Mouse (Mus musculus): ENCODE results near the gene Epb41l4b. TPM values are rescaled to one million over a fixed set of nuclear protein-coding genes. Genes with fewer than 3 reads are reported as not detected.

The Epb41l4b gene
- total RNA-seq, 2 experiments from 2014 or later, result 6.3 to 8.4 TPM

DNA sequence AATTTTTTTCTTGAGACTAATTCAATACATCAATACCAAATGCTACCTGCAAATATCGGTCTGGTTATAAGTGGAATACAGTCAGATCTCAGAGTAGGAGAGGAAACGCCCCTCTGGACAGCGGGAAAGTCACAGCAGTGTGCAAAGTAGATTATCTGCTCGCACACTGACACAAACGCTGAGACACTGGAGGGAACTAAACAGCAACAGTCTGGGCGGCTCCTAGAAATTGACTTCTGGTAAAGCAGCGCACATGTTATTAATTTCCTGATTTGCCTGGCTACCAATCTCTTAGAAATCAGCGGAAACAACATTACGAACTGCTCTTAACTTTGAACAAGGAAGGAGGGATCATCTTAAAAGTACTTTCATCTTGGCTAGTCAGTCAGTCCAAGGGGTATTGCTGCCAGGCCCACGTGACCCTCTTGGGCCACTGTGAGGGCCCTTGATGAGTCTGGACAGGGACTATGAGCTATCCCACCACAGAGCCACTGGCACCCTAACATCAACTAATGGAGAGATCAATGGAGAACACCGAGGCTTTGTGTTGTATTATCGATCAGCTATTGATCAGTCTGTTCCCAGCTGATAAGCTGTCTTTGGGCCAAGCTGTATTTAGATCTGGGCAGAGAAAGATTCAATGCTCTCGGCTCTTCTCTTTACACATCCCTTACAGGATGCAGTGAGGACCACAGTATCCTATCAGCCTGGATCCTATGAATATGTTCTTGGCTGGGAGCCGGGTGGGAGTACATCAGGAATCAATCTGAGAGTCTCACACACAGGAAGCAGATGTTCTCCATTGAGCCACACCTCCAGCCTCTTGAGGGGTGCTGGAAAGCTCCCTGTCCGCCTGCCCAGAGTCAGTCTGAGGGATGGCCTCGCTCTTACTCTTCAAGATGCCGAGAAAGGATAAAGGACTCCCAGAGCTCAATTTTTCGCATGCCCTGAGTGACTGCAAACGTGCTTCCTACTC, 28.3 kb downstream of the Epb41l4b start:
- intact Hi-C loops (cut with DNase I), result no loop called here
- DNase-seq, result no peak

DNA sequence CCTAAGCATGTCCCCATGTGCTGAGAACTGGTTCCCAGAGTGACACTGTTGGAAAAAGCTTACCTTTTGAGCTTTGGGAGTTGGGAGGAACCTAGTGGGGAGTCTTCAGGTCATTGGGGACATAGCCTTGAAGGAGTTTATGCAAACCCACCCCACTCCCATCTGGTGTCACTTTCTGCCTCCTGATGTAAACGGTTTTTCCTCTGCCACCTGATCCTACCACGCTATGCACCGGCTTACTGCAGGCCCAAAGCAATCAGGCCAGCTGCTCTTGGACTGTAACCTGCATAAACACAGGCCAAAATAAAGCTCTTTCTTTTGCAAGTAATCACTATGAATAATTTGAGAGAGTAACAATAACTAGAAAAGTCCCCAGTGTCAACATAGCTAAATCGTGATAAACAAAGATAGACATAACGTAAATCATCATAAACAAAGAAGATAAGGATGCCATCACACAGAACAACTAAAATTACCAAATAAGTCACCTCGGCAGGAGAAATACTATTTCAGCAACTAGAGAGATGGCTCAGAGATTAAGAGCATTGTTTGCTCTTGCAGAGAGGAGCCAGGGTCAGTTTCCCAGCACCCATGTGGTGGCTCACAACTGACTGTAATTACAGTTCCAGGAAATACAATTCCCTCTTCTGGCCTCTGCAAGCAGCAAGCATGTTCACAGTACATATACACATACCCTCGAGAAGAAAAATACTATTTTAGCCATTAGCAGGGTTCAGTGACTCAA, 29.6 kb downstream of the Epb41l4b start:
- intact Hi-C loops (cut with DNase I), result no loop called here
- DNase-seq, result no peak

DNA sequence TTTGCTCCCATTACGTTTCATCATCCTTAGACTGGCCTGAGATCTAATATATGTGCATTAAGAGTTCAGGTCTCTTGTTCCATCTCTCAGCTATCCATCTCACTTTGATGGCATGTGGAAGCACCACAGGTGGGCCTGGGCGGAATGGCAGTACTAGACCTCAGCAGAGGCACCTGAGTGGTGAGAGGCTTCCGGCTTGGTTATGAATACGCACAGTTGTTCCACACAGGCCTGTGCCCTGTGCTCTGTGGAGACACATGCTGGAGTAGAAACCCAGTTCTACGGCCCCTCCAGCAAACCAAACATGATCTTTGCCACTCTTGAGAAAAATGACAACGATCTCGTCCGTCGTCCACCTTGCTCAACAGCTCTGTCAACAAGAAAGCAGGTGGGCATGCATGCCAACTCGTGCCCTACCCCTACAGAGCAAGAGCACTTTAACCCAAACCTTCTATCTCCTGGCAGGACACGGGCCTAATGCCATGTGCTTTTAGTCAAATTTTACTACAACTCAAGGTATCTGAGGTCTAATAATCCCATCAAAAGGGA, 31.2 kb downstream of the Epb41l4b start:
- intact Hi-C loops (cut with DNase I), result no loop called here
- no peak for DNase-seq

DNA sequence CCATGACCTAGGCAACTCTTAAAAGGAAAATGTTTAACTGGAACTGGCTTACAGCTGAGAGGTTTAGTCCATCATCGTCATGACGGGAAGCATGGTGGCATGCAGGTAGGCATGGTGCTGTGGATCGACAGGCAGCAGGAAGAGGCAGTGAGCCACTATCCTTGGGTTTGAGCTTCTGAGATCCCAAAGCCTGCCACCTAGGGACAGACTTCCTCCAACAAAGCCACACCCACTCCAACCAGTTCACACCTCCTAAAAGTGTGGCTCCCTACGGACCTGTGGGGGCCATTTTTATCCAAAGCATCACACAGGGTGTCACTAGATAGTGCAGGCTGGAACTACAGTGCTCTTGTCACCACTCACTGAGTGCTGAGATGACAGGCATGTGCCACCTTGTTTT, 31.8 kb downstream of the Epb41l4b start:
- intact Hi-C loops (cut with DNase I), result no loop called here
- DNase-seq, result no peak

DNA sequence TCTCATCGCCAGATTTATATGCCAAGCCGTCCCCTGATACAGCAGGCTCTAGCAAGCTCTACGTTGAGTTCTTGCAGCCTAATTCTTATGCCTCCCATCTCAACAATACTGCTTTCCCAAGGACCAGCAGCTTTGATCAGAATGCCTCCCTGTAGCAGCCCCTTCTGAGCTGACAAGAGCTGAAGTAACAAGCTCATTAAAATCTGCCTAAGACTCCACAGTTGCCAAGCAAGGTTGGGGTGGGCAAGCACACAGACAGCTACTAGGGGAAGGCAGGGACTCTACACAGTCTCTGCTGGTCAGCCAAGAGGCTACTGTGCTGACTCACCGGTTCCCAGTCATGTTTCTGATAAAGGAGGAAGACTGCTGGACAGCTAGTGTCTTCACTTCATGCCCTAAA, 33.7 kb downstream of the Epb41l4b start:
- no peak for DNase-seq
- intact Hi-C loops (cut with DNase I), result no loop called here

DNA sequence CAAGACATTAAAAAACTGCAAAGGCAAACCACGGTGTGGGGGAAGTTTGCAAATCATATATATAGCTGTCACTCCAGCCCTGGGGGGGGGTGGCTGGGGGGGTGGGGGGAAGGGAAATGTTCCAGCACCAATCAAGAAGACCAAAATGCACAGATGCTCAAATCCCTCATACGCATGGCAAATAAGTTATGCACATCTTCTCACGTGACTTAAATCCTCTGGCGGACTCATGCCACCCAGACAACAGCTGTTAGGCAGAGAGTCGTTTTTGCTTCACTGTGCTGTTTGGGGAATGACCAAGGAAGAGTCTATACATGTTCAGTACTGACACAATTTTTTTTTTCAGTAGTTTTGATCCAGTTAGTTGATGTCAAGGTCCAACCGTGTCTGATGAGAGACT, 37.9 kb downstream of the Epb41l4b start:
- DNase-seq, result no peak
- intact Hi-C loops (cut with DNase I), result no loop called here

DNA sequence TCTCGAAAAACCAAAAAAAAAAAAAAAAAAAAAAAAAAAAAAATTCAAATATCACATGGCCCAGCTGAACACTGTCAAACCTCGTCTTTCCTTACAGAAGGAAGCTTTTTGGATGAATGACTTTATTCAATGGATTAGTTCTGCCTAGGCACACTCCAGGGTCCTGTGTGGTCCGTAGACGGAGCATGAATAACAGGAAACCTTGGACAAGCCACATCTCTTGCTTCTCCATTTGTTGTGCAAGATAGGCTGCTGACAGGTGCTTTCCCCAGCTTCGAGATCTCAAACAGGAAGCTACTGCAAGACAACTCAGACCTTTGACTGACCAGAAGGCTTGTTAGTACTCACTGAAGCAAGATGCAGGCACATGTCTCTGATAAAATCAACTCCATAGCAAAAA, 39.4 kb downstream of the Epb41l4b start:
- intact Hi-C loops (cut with DNase I), result no loop called here

DNA sequence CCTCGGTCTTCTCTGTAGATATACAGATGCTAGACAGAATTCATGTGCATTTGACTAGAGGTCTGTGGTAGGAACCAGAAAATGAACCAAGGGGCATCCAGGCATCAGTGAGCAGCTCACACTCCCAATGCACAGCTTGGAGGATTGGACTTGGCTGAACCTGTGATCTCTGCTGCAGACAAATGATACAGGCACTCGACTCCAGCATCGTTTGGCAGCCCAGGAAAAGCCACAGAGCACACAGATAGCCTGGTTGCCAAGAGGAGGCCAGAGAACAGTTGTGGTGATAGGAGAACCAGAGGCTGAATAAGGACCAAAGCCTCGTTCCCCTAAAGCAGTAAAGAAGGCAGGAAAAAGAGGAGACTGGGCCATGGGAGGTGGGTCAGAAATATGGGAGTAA, 42.1 kb downstream of the Epb41l4b start:
- intact Hi-C loops (cut with DNase I), result no loop called here
- no peak for DNase-seq

More for the DNA sequence above, 39.4 kb downstream of the Epb41l4b start:
- DNase-seq, result peak; percentile 41

DNA sequence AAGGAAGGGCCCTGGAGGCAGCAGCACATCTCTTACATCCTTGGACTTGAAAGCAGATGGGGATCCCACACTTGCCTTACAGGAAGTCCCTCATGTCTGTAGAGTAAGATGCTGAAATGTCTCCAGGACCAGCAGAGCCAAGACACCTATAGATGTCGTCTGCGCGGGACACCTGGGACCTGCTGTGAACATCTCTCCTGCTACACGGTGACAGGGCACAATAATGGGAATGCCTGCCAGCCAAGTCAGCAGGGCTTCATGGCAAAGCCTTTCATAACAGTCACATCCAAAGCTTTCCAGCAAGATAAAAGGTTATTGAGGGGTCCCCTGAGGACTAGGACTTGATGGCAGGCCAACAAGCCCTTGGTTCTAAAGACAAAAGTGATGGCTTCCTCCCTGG, 45.8 kb downstream of the Epb41l4b start:
- intact Hi-C loops (cut with DNase I), result no loop called here
- peak; percentile 56 for DNase-seq

DNA sequence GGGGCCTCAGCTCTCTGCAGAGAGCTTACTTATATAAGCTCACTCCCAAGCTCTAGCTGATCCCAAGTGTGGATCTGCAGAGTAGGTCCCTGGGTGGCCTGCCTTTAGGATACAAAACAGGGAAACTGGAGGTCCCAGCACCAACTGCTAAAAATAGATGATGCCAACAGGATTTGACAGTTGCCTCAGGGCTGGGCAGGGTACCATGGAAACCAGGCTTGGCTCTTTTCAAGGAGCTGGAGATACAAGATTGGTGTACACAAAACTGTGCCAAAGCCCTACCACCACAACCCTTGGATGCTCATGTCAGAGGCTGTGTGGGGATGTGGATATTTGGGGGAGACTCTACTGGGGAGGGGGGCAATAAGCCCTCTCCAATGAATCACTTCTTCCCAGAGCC, 47.7 kb downstream of the Epb41l4b start:
- intact Hi-C loops (cut with DNase I), result no loop called here

DNA sequence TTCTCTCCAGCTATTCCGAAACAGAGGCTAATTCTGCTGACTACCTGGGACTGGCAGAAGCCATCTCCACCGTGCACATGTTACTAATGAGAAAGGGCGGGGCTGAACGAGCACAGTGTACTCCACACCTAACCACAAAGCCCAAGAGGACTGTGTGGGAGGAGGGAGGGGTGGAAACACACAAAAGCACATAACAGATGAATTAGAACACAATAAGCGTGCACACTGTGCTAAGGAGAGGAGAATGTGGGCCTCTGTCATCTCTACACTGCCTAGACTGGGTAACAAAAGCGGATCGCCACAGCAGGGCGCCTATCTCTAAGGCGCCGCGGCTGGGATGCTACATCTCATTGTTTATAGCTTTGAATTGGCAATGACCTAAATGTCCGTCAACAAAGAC, 51.9 kb downstream of the Epb41l4b start:
- DNase-seq, result no peak
- intact Hi-C loops (cut with DNase I), result no loop called here

More for the DNA sequence above, 47.7 kb downstream of the Epb41l4b start:
- peak; percentile 83 for DNase-seq

DNA sequence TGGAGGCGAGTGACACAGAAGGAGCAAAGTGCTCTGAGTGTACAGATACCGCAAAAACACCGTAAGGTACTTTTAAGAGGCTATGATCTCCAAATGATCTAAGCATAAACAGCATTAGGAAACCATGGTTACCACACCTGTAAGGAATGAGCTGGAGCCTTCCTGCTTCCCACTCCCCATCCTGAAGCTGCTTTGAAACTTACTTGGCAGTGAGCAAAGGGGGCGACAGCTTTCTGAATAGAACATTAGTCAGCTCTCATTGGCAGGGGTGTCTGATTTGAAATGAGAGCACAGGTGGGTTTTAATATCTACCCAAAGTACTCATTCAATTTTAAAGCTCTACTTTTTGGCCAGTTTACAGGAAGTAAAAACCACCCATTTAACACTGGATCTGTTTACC, 54.9 kb downstream of the Epb41l4b start:
- no peak for DNase-seq
- intact Hi-C loops (cut with DNase I), result no loop called here

DNA sequence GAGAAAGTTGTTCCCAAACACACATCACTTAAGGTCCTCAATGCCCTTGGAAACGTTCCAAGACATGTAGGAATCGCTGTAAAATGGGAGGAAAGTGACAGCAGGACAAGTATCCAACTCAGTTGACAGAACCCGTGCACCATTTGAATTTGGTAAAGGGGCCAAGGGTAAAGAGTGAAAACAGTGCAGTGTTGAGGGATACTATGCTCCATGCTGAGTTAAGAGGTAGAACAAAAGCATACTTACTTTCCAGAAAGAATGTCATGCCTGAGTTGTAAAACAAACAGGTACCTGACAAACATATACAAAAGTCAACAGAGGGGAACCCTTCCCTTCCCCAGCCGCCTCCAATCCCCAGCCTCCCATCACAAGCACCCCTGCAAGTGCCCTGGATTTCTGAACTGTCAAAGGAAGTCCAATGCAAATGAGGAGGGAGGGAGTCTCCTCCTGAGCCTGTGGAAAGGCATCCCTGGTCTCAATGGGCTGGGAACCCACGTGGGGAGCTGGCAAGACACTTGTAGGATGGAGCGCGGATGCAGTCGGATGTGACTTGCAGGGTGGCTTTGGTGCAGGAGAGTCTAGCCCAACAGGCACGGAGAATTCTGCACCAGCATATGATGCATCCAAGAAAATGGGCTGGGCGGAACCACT, 57.4 kb downstream of the Epb41l4b start:
- DNase-seq, result no peak
- intact Hi-C loops (cut with DNase I), result no loop called here

DNA sequence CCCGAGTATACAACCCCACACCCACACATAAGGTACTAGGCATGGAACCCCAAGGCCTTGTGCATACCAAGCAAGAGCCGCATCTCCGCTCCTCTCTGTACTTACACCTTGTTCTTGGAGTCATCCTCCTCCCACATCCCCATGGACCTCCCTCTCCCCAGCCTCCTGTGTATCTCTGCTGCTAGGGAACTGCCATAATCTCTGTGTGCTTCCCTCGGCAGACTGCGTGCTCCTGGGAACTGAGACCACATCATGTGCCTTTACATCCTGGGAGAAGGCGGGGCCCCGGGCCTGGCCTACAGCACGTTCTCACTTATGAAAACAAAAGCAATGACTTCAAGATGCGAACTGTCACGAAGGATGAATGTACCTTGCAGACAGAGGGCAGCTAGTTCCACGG, 59.6 kb downstream of the Epb41l4b start:
- DNase-seq, result no peak
- intact Hi-C loops (cut with DNase I), result no loop called here

DNA sequence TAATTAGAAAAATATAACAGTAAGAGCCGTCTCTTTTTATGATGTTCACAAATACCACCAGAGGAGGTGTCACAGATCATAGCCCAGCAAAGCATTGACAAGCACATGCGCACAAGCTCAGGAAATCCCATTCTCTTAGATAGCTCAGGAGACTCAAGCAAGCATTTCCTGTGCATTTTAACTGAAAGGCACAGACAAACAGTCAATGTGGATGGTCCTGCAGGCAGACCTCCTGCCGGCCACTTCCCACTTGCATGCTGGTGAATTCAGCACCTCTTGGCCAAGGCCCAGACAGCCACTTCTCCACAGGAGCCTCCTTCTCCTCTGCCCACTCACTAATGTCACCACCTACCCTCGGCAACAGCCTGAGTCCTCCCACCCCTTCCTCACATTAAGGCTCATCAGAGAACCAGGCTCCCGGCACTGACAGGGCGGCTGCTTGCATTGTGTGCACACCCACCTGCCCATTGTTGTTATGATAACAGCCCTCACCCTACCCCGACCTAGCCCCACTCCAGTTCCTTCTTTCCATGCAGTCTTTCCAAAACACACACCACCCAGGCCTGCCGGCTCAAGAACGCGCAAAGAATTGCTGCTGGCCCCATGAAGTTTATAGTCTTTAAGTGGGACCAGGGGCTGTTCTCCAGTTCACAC, 60.3 kb downstream of the Epb41l4b start:
- no peak for DNase-seq
- intact Hi-C loops (cut with DNase I), result no loop called here

DNA sequence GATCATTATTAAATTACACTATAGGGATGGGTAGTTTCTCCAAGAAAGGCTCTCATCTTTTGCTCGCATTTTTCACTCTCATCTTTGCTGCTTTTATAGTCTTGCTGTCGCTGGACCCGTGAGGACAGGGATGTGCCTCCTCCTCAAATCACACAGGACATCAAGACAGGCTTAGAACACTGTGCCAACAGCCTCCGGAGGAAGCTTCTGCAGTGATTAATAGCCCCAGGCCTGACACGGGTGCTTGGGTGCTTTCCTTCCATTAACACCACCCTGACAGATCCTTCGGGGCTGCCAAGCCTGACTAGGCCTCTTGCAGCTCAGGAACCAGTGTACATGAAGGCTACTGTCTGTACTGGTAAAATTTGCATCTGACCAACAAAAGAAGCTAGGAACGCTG, 61.8 kb downstream of the Epb41l4b start:
- intact Hi-C loops (cut with DNase I), result no loop called here
- DNase-seq, result no peak

DNA sequence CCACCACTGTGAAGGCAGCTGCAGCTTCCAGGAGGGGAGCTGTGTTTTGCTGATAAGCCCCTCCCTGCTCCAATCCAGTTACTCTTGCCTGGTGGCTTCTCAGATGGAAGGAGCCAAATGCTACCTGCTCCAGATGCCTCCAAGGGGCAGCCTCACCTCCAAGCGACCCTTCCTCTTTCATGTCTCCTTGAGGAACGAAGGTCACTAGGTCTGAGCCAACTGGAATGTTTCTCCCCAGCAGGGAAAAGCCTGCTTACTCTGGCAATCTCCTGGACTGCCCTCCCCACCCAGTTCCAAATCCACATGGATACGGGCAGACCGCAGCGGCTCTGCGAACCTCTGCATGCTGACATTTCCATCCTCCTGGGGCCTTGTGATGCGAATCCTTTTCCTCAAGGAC, 69.4 kb downstream of the Epb41l4b start:
- intact Hi-C loops (cut with DNase I), result no loop called here
- DNase-seq, result no peak

DNA sequence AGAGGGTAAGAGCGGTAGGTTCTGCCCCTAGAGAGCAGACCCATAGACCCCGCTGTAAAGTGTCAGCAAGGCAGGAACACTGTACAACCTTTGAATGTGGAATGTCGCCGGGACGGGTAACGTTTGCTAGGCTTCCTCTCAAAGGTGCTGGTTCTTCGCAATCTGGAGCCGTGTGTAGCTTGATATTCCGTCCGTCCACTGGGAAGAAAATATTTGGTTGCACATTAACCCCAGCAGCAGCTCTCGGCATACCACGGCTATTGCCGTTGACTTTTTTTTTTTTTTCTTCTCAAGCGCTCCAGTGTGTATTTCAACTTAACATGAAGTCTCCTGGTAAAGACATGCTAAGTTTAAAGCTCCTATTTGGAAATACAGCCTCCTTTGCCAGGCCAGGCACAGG, 70.1 kb downstream of the Epb41l4b start:
- no peak for DNase-seq
- intact Hi-C loops (cut with DNase I), result no loop called here

DNA sequence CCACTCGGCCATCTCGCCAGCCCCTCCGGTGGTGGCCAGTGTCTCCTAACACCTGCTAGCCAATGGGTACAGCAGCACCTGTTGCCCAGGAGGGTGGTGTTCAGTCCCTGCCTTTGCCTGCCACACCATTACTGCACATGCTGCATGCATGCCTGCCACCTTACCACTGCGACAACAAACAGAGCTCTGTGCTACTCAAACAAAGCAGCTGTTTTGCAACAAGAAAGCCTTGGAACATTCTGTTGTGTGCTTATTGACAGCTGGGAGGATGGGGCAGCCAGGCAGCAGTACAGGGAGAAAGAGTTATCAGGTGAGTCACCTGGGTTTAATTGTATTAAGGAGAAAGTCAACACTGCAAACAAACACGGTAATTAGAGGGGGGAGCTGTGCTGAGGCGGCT, 72.6 kb downstream of the Epb41l4b start:
- intact Hi-C loops (cut with DNase I), result no loop called here
- DNase-seq, result no peak

DNA sequence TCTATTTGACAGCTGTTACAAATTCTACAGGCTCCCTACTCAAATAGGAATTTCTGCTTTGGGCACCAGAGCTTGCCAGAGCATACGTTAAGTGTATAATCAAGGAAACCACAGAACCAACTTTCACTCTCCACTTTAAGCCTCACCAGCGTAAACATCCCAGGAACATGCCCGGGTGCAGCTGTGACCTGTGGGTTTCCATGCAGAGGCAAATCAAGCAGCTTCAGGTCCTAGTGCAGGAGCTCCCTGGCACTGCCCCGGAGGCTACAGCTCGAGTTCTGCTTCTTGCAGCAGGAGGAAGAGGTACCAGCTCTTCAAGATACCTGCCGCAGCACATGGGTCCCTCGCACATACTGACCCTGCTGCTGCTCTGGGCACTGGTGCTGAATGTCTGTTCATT, 74.8 kb downstream of the Epb41l4b start:
- intact Hi-C loops (cut with DNase I), result no loop called here
- DNase-seq, result no peak

DNA sequence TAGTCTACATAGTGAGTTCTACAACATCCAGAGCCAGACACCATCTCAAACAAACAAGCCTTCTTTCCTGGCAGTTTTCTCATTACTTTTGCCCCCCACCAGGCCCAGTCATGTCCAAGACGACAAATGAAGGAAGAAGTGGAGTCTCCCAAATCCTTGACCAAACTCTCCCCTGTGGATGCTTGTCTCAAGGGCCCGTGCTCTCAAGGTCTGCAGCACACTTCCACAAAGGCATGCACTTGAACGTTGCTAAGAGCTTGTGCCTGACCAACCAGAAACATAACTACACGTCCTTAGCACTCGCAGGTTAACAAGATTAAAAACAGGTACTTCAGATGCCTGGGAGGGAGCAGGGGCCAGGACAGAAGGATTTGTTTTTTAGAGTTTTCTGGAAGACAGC, 75.4 kb downstream of the Epb41l4b start:
- no peak for DNase-seq
- intact Hi-C loops (cut with DNase I), result no loop called here

Data from left cerebral cortex, postnatal 4 days (tissue).